ENCODE assay signal across 9 mouse cellular contexts in the genomic region with DNA sequence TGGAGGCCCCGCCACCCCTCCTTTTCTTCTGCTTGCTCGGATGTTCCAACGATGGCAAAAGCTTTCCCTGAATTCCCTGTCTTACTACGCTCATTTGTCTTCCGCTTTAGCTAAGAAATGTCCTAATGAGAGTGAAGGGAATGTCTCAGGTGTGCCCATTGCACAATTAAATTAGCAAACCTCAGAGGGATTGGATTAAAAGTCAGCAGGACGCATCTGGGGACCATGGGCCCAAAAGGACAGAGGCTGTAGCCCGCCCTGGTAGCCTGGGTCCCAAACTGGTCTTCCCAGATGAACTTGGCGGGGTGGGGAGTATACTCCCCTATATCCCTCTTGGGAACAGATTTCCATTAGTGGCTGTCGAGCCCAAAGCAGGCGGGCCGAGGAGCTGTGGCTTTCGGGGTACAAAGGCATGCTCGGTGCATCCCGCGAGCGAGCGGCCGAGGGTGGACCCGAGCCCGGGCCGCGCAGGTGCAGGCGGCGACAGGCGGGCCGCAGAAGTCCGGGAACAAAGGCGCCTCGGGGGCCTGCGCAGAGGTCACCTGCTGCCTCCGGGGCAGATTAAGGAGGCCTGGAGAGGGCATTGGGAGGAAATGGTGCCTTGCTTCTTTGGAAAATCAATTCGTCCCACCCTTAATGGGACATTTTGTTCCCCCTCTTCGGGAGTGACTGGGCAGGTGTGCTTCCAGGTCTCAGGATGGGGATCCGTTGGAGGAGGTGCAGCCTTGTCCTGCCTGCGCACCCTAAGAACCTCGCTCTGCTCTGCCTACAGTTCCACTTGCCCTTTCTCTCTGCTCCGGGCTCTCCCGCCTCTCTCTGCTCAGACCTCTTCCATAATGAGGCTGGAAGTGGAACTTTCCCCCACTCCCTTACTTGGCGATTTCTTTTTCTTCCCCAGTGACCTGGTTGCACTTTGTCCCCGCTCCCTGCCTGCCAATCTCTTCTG.
DNase-seq lines count a peak whose midpoint lies in the region; ATAC-seq and TF ChIP-seq lines count a peak whose summit lies in the region.
"Had no signal": no experiment of that assay in that cellular context is flagged by ENCODE, and none has a peak within 500 bp of the region (broad histone marks: within the 10 kb centered on the region; RNA-seq: fewer than 3 reads in every experiment).

No protein-coding gene starts in this region.

- no peak for DNase-seq in testis, postnatal 14 days (ENCODE audit: low spot score)
- DNase-seq in limb, embryonic 10.5 days (ENCODE audit: low spot score): no peak
- peak; percentile 38 for DNase-seq in stomach, postnatal 0 days (ENCODE audit: low spot score)
- DNase-seq in lung, postnatal 36 days: no peak
- no peak for DNase-seq in heart, postnatal 25 days (ENCODE audit: low spot score)
- DNase-seq: lung, embryonic 14.5 days had no signal

- peak overlapping the region; percentile 86 for H3K4me3 ChIP-seq in testis, adult 2 months (ENCODE audit: control insufficient read depth, low read depth, low read length)
- peak overlapping the region; percentile 34 for H3K4me3 ChIP-seq in limb, embryonic 10.5 days
- H3K4me3 ChIP-seq in stomach, postnatal 0 days (ENCODE audit: low read depth, low read length): peak overlapping the region; percentile 13; the same call in 1 of the 2 replicates

- WGBS in limb, embryonic 10.5 days: under 1% methylated on average over 40 of the region's 40 CpGs
- WGBS in stomach, postnatal 0 days: 4% methylated on average over 40 of the region's 40 CpGs

- no peaks in the 10 kb centered on the region for H3K9me3 ChIP-seq in limb, embryonic 10.5 days (replicated peaks)
- H3K9me3 ChIP-seq in stomach, postnatal 0 days (ENCODE audit: control insufficient read depth, low read length): no peaks in the 10 kb centered on the region

- no peaks in the 10 kb centered on the region for H3K36me3 ChIP-seq in testis, adult 2 months (ENCODE audit: control insufficient read depth, insufficient read depth, low read length)
- no peaks in the 10 kb centered on the region for H3K36me3 ChIP-seq in limb, embryonic 10.5 days
- H3K36me3 ChIP-seq in stomach, postnatal 0 days (ENCODE audit: control insufficient read depth, insufficient read depth, low read length): no peaks in the 10 kb centered on the region

- peaks cover 5% of the 10 kb centered on the region for H3K4me1 ChIP-seq in testis, adult 2 months (ENCODE audit: control insufficient read depth, insufficient read depth, low read length)
- H3K4me1 ChIP-seq in limb, embryonic 10.5 days: peaks cover 24% of the 10 kb centered on the region
- no peaks in the 10 kb centered on the region for H3K4me1 ChIP-seq in stomach, postnatal 0 days (replicated peaks; ENCODE audit: control insufficient read depth, insufficient read depth)

- intact Hi-C loops in heart, postnatal 25 days (cut with DNase I): no loop called here

- no peak for TF ChIP-seq CTCF in testis, adult 2 months (IDR thresholded peaks at IDR 0.05; ENCODE audit: control insufficient read depth, insufficient read depth, insufficient replicate concordance, low read depth, low read length)
- TF ChIP-seq CTCF in stomach, postnatal 0 days (IDR thresholded peaks at IDR 0.05; ENCODE audit: low read depth): no peak

- H3K27me3 ChIP-seq in testis, adult 2 months (ENCODE audit: control insufficient read depth, insufficient read depth, low read length): peaks cover 8% of the 10 kb centered on the region
- peaks cover 100% of the 10 kb centered on the region for H3K27me3 ChIP-seq in limb, embryonic 10.5 days (ENCODE audit: low read depth, poor library complexity, severe bottlenecking)
- H3K27me3 ChIP-seq in stomach, postnatal 0 days (ENCODE audit: control insufficient read depth, insufficient read depth, low read length): peaks cover 11% of the 10 kb centered on the region; the same call in 1 of the 2 replicates

- H3K27ac ChIP-seq in testis, adult 2 months (ENCODE audit: control insufficient read depth, insufficient read depth, low read depth, low read length): no peak overlapping the region
- peak overlapping the region; percentile 58; the same call in 1 of the 2 replicates for H3K27ac ChIP-seq in limb, embryonic 10.5 days
- no peak overlapping the region for H3K27ac ChIP-seq in stomach, postnatal 0 days (replicated peaks)

- 0 out of 2 replicates have a peak, but pooled peaks have one; percentile 34 for ATAC-seq in granulocyte monocyte progenitor cell, adult 5-6 weeks (replicated peaks; ENCODE audit: poor library complexity, severe bottlenecking)
- peak; percentile 76; the same call in 1 of the 2 replicates for ATAC-seq in stomach, postnatal 0 days (ENCODE audit: low FRiP score, low TSS enrichment)
- ATAC-seq in cerebellum, adult (ENCODE audit: insufficient number of reproducible peaks, low FRiP score, low TSS enrichment): no peak

- H3K9ac ChIP-seq in stomach, postnatal 0 days (ENCODE audit: low read length): no peak overlapping the region
- H3K9ac ChIP-seq: lung, embryonic 14.5 days had no signal

- no peak for TF ChIP-seq EP300 in stomach, postnatal 0 days (optimal IDR thresholded peaks at IDR 0.05)

- no peak for TF ChIP-seq POLR2A in testis, adult 2 months (IDR thresholded peaks at IDR 0.05; ENCODE audit: control insufficient read depth, low read depth, low read length)

- H3K4me2 ChIP-seq in stomach, postnatal 0 days (replicated peaks; ENCODE audit: low read depth): peak overlapping the region; percentile 40
- H3K4me2 ChIP-seq: lung, embryonic 14.5 days had no signal

Comparison
In these comparisons a context has a peak if more than half of its experiments do, and no peak if none do; other contexts are left out.
1. H3K4me3 ChIP-seq: peak in every context shown above with its lines; median percentile 86 in testis, adult 2 months; 34 in limb, embryonic 10.5 days; 13 in stomach, postnatal 0 days.